Mouse (Mus musculus): ENCODE data around the gene Fat2.

Fat2 gene

DNA sequence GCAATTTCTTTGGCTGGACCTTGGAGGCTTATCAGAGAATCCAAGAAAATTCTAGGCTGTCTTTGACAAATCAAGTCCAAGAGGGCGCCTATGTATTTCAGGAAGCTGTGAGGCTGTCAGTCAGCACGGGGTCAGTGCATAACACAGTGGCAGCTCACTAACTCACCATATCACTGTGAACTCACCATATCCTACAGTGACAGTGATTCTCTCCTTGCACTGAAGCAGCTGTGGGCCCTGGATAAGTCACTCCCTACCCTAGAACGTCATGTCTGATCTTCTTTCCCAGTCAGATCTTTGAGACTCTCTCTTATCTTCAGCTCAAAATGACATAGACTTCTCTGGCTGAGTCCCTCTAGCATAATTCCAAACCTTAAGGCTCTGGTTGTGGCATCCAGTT lies 96.9 kb downstream of the Fat2 start:
- in situ Hi-C loops (cut with MseI, MboI): no loop called here

DNA sequence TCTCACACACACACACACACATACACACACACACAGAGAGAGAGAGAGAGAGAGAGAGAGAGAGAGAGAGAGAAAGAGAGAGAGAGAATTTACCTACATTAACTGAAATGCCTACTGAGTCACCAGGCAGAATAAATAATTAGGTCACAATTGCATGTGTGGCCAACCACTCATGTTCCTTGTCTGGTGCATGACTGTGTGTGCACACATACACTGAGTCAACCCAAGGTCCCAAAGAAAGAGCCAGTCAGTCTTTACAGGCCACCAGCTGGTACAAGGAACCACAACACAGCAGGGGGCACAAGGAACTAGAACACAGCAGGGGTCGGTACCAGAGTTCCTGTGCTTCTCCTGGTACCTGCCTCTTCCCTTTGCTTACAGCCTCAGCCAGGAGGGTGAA lies 99.5 kb downstream of the Fat2 start:
- in situ Hi-C loops (cut with MseI, MboI): no loop called here

- in situ Hi-C loops (cut with MseI, MboI): no loop called here
Observed at GRCm38 (mm10) chr11:55234791-55235190, 101.6 kb downstream of the Fat2 start.

- in situ Hi-C loops (cut with MseI, MboI): no loop called here
Observed at GRCm38 (mm10) chr11:55234288-55234687, 102.1 kb downstream of the Fat2 start.

- in situ Hi-C loops (cut with MseI, MboI): no loop called here
Observed at GRCm38 (mm10) chr11:55231034-55231433, 105.3 kb downstream of the Fat2 start.

DNA sequence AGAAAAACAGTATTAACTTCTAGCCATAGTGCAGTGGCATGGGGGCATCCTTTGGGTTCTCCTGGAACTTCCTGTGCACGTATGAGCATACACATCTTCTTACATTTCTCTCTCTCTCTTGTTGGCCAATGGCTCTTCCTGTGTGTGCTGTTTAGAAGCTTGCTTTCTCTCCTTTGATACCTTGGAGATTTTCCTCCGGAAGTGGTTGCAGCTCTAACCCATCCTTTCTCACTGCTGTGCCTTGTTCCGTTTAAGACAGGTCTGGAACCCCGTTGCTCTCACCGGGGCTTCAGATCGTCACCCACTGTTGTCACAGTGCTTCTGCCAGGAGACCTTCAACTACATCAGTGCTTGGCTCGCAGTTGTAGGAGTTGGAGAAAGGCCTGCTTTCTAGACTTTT lies 115.1 kb downstream of the Fat2 start:
- in situ Hi-C loops (cut with MseI, MboI): no loop called here

GRCm38 (mm10) chr11:55218473-55218872 lies 117.9 kb downstream of the Fat2 start:
- in situ Hi-C loops (cut with MseI, MboI): no loop called here

DNA sequence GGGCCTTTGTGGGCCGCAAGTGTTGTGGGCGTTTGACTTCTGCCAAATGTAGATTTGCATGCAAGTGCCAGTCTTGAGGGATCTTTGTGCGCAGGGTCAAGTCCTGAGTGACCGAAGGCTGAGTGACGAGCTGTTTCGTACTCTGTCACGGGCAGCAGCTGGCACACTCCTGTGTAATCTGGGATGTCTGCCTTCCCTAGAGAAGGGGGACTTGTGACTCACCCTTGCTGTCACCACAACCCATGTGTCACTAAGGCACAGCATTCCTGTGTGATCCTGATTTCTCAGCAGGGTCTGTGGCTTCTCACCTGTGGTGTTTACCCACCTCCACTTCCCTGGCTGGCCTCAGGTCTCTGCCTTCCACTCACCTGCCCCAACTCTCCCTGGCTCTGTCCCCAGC lies 118.5 kb downstream of the Fat2 start:
- in situ Hi-C loops (cut with MseI, MboI): no loop called here

GRCm38 (mm10) chr11:55217418-55217817 lies 118.9 kb downstream of the Fat2 start:
- in situ Hi-C loops (cut with MseI, MboI): no loop called here

- in situ Hi-C loops (cut with MseI, MboI): no loop called here
Observed at GRCm38 (mm10) chr11:55216830-55217229, 119.5 kb downstream of the Fat2 start.

DNA sequence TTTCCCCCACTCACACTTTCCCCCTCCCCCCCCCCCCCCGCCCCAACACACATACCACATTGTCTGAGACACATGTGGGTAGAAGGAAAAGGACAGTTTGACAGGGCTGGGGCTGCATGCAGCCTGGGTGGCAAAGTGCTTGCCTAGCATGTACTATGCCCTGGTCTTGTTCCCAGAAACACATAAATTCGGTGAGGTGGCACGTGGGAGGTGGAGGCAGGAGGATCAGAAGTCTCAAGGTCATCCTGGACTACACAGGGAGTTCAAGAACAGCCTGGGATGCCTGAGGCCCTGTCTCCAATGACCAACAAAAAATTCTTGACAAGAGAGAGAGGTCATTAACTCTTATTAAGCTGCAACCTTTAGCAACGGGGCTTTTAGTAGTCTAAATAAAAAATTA lies 120.3 kb downstream of the Fat2 start:
- in situ Hi-C loops (cut with MseI, MboI): no loop called here

DNA sequence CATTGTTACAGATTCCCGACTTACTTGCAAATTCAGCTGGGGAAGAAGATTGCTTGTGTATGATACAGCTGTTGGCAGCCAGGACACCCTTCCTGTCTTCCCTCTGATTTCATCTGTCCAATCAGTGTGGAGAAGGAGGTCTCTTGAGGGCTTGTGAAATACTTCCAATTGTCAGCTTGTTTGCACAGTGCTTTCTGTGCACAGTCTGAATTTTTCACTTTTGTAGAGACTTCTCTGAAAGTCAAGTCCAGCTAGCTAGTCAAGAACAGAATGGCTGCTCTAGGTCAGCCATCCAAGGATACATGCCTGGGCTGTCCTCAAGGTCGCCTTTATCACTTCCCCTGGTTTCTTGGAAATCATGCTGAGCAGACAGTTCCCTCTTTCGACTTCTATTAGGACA lies 121.4 kb downstream of the Fat2 start:
- in situ Hi-C loops (cut with MseI, MboI): no loop called here

- in situ Hi-C loops (cut with MseI, MboI): no loop called here
Observed at GRCm38 (mm10) chr11:55214161-55214560, 122.2 kb downstream of the Fat2 start.

GRCm38 (mm10) chr11:55213518-55213917 lies 122.8 kb downstream of the Fat2 start:
- in situ Hi-C loops (cut with MseI, MboI): no loop called here

DNA sequence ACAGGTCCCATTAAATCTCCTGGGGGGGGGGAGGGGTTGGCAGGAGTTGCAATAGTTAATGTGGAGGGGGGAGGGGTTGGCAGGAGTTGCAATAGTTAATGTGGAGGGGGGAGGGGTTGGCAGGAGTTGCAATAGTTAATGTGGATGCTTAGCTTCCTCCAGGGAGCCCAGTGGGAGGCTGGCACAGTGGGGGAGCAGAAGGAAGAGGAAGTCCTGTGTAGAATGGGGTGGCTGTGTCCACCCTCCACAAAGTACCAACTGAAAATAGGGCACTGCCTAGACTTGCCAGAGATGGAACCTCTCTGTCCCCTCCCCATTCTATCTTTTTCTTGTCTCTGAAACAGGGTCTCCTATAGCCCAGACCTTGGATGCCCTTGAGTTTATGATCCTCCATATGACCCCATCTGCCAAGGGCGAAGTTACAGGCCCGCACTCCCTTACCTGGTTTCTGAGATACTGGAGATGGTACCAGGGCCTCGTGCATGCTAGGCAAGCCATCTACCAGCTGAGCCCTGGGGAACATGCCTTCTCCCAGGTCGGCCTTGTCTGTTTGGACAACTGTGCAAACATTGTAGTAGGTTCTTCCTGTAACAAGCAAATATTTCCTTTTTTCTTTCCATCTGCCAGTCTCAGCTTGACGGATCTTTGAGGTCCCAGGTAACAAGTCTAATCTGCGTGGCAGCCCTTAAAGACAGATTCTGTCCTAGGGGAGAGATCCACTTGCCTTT lies 126.6 kb downstream of the Fat2 start:
- in situ Hi-C loops (cut with MseI, MboI): loop anchor here (5.0 to 10.0 kb wide), 2 partner anchors 178 to 245 kb away; no protein-coding TSS in a partner anchor

DNA sequence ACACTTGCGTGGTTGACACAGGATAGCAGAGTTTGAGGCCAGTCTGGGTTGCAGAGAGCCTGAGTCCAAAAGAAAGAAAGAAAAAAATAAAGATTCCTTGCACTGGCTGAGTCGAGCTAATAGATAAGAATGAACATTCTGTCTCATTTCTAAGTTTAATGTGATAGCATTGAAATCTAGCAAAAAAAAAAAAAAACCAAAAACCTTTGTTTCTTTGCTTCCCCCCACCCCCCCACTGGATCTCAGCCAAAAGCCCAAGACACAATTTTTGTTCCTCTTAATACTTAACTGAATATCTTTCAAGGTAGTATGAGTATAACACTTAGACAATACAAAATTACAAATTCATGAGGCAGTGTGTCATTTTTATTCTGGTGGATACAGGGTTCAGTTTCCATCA lies 127.3 kb downstream of the Fat2 start:
- in situ Hi-C loops (cut with MseI, MboI): loop anchor here (5.0 to 10.0 kb wide), 2 partner anchors 178 to 246 kb away; no protein-coding TSS in a partner anchor

DNA sequence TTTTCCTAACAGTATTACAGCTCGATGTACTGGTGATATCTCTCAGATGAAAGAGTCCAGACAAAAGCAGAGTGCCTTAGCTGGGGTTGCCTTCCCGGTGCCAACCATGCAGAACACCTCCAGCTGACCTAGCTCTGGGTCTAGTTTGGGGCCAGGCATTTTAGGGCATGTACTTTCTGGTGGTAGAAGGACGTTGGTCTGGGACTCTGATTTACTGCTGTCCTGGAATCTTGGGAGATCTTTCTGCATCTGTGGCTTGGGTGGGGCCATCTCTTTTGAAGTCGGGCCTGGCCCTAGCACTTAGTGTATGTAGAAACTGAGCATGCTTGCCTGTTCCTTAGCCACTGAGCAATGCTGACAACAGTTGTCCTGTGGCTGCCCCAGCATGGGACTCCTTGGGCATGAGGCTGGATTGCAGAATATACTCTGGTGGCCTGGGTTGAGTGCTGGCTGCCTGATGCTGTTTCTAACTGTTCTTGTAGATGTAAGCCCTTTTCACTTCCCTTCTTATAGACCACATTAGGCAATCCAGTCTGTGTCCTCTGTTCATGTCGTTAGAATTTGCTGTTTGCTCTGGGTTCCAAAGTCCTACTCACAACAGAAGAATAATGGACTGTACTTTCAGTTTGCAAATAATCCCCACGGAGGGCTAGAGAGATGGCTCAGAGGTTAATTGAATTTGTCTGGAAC lies 128.2 kb downstream of the Fat2 start:
- in situ Hi-C loops (cut with MseI, MboI): loop anchor here (5.0 to 10.0 kb wide), 2 partner anchors 179 to 247 kb away; no protein-coding TSS in a partner anchor

DNA sequence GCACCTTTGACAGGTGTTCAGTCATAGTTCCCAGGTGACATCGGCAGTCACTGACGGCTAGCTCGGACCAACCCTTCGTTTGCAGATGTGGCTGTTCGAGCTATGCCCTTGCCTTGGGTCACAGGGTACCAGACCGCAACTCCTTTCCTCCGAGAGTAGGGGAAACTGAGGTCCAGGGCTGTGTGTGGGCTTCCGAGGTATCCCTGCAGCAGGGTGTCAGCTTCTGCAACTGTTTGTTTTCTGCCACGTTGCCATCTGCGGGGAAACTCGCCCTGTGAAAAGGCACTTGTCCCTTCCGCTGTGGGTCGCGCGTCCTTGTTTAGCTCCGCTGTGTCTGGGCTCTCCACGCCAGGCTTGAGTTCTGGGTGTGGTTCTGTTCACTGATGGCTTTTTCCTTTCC lies 131.8 kb downstream of the Fat2 start:
- in situ Hi-C loops (cut with MseI, MboI): loop anchor here (5.0 to 10.0 kb wide), 3 partner anchors 183 to 250 kb away; no protein-coding TSS in a partner anchor

- in situ Hi-C loops (cut with MseI, MboI): loop anchor here (5.0 to 10.0 kb wide), 2 partner anchors 233 to 251 kb away; no protein-coding TSS in a partner anchor
Observed at GRCm38 (mm10) chr11:55204159-55204596, 132.2 kb downstream of the Fat2 start, which contains the start of gene Slc36a1. Gene Slc36a1 (plus strand): TSS chr11:55204350.
